Mouse (Mus musculus) thymus, adult 2 months (tissue): Measurements from ENCODE around the gene Gpr82.

Experiments
- CTCF ChIP-seq: fragments of 200-500 bp; IDR thresholded peaks from 2 replicates; pipeline ENCODE4 v1.5.1; 2012; ENCODE audit warnings: mild to moderate bottlenecking, control low read depth, low read length, moderate library complexity, borderline replicate concordance; ENCODE audit not compliant: control insufficient read depth, poor library complexity, insufficient read depth; ENCODE audit errors: extremely low read depth
- POLR2A ChIP-seq: fragments of 200-500 bp; IDR thresholded peaks from 2 replicates; pipeline ENCODE4 v1.6.1; 2012; ENCODE audit warnings: mild to moderate bottlenecking, low read length, control low read depth, moderate library complexity; ENCODE audit not compliant: control insufficient read depth, poor library complexity, insufficient read depth; ENCODE audit errors: extremely low read depth

- TF ChIP-seq CTCF (no peak), POLR2A (no peak)
These were observed 9.3 kb upstream of the Gpr82 start for GRCm38 (mm10) chrX:13651889-13652288.
